Mouse (Mus musculus) stomach, postnatal 0 days (tissue): ENCODE data around the gene Patj. TPM values are rescaled to one million over a fixed set of nuclear protein-coding genes. Genes with fewer than 3 reads are reported as not detected.

Experiments
- ATAC-seq: fragments of 200-750 bp; cut with Nextera tagmentation; 2 replicates; pipeline ENCODE4 v1.8.0; 2017; ENCODE audit not compliant: low FRiP score, low TSS enrichment
- DNase-seq: peaks from one replicate; pipeline ENCODE4 v3.0.0-alpha.2; 2016; ENCODE audit warnings: low spot score
- H3K27ac ChIP-seq: fragments of 300-500 bp; sonication (generic); replicated peaks from 2 replicates; pipeline ENCODE4 v1.5.1; 2014; ENCODE audit warnings: mild to moderate bottlenecking, control low read depth
- H3K27me3 ChIP-seq: fragments of 300-500 bp; sonication (generic); 2 replicates; pipeline ENCODE4 v1.6.1; 2014; ENCODE audit warnings: low read length; ENCODE audit not compliant: control insufficient read depth, insufficient read depth
- H3K36me3 ChIP-seq: fragments of 300-500 bp; sonication (generic); 2 replicates; pipeline ENCODE4 v1.6.1; 2014; ENCODE audit warnings: low read length, mixed read lengths; ENCODE audit not compliant: control insufficient read depth, insufficient read depth
- H3K4me1 ChIP-seq: fragments of 300-500 bp; sonication (generic); replicated peaks from 2 replicates; pipeline ENCODE4 v1.6.1; 2014; ENCODE audit warnings: antibody characterized with exemption; ENCODE audit not compliant: control insufficient read depth, insufficient read depth
- H3K4me2 ChIP-seq: fragments of 300-500 bp; sonication (generic); replicated peaks from 2 replicates; pipeline ENCODE4 v1.6.1; 2014; ENCODE audit warnings: low read depth, mild to moderate bottlenecking, control low read depth, moderate library complexity
- H3K4me3 ChIP-seq: fragments of 300-500 bp; sonication (generic); 2 replicates; pipeline ENCODE4 v1.5.1; 2014; ENCODE audit warnings: low read depth, low read length, control low read depth
- H3K9ac ChIP-seq: fragments of 300-500 bp; sonication (generic); 2 replicates; pipeline ENCODE4 v1.6.1; 2014; ENCODE audit warnings: mild to moderate bottlenecking, low read length, control low read depth, mixed read lengths
- H3K9me3 ChIP-seq: fragments of 300-500 bp; sonication (generic); 2 replicates; pipeline ENCODE4 v1.6.1; 2016; ENCODE audit warnings: low read length; ENCODE audit not compliant: control insufficient read depth
- CTCF ChIP-seq: IDR thresholded peaks from 2 replicates; pipeline ENCODE4 v1.5.1; 2016; ENCODE audit warnings: antibody characterized with exemption, low read depth, mild to moderate bottlenecking, moderate library complexity
- EP300 ChIP-seq: optimal IDR thresholded peaks from 2 replicates; pipeline ENCODE3; 2016; ENCODE audit warnings: antibody characterized with exemption
- WGBS: fragments of 180-500 bp; shearing (Covaris S2); extraction: QIAGEN DNeasy Blood & Tissue Kit; methylation state at CpG from one replicate; pipeline ENCODE4 v1.1.7; 2014; 5-methylcytosine and 5-hydroxymethylcytosine counted together
- polyA plus RNA-seq: library from polyadenylated mRNA; unstranded; fragments of >200 nt; fragmentation: Nextera tagmentation; extraction: Ambion mirVana; gene quantifications from 2 replicates; pipeline ENCODE4 v1.2.1, GENCODE M21; 2015

Gene Patj
- polyA plus RNA-seq, 1 experiment from 2014 or later, result 6.2 TPM

- DNase-seq (no peak), ATAC-seq (no peak)
- TF ChIP-seq CTCF, result no peak
- no peak for TF ChIP-seq EP300
- H3K9ac ChIP-seq, result no peak overlapping the region
- H3K4me3 ChIP-seq, result no peak overlapping the region
- H3K27ac ChIP-seq, result no peak overlapping the region
- no peaks in the 10 kb centered on the region for H3K4me1 ChIP-seq
- H3K9me3 ChIP-seq, result no peaks in the 10 kb centered on the region
- no peaks in the 10 kb centered on the region for H3K27me3 ChIP-seq
- no peak overlapping the region for H3K4me2 ChIP-seq
- H3K36me3 ChIP-seq, result no peaks in the 10 kb centered on the region
- 85% methylated on average over 1 of the region's 1 CpGs for WGBS
Observed at GRCm38 (mm10) chr4:98593961-98594360, 198.4 kb downstream of the Patj start.

- Histone ChIP-seq H3K4me1 (no peaks in the 10 kb centered on the region), H3K4me2 (no peak overlapping the region), H3K4me3 (no peak overlapping the region), H3K27ac (no peak overlapping the region), H3K36me3 (no peaks in the 10 kb centered on the region), H3K9ac (no peak overlapping the region), H3K9me3 (no peaks in the 10 kb centered on the region), H3K27me3 (no peaks in the 10 kb centered on the region)
- no peak for DNase-seq
- TF ChIP-seq CTCF (no peak), EP300 (no peak)
- ATAC-seq, result no peak
- 40% methylated on average over 1 of the region's 1 CpGs for WGBS
Observed at GRCm38 (mm10) chr4:98598546-98598971, 203.0 kb downstream of the Patj start.

GRCm38 (mm10) chr4:98599358-98599757, 203.8 kb downstream of the Patj start:
- no peak overlapping the region for H3K4me2 ChIP-seq
- no peak overlapping the region for H3K27ac ChIP-seq
- no peaks in the 10 kb centered on the region for H3K4me1 ChIP-seq
- 34% methylated on average over 6 of the region's 6 CpGs for WGBS
- H3K4me3 ChIP-seq, result no peak overlapping the region
- no peak for ATAC-seq
- DNase-seq, result no peak
- H3K9ac ChIP-seq, result no peak overlapping the region
- no peaks in the 10 kb centered on the region for H3K27me3 ChIP-seq
- H3K36me3 ChIP-seq, result no peaks in the 10 kb centered on the region
- TF ChIP-seq EP300 (no peak), CTCF (no peak)
- H3K9me3 ChIP-seq, result no peaks in the 10 kb centered on the region

- WGBS, result 34% methylated on average over 6 of the region's 6 CpGs
Observed at GRCm38 (mm10) chr4:98603131-98603530, 207.5 kb downstream of the Patj start.

GRCm38 (mm10) chr4:98610501-98610900, 214.9 kb downstream of the Patj start:
- Histone ChIP-seq H3K4me2 (no peak overlapping the region), H3K27me3 (no peaks in the 10 kb centered on the region), H3K9ac (no peak overlapping the region), H3K27ac (no peak overlapping the region), H3K9me3 (no peaks in the 10 kb centered on the region), H3K4me3 (no peak overlapping the region), H3K36me3 (no peaks in the 10 kb centered on the region), H3K4me1 (no peaks in the 10 kb centered on the region)
- no peak for DNase-seq
- WGBS, result 65% methylated on average over 2 of the region's 2 CpGs
- TF ChIP-seq CTCF, result no peak
- TF ChIP-seq EP300, result no peak
- no peak for ATAC-seq

More at GRCm38 (mm10) chr4:98603131-98603530, 207.5 kb downstream of the Patj start:
- Histone ChIP-seq H3K36me3 (no peaks in the 10 kb centered on the region), H3K9me3 (no peaks in the 10 kb centered on the region), H3K9ac (no peak overlapping the region), H3K4me3 (no peak overlapping the region), H3K27me3 (no peaks in the 10 kb centered on the region), H3K4me2 (no peak overlapping the region), H3K4me1 (no peaks in the 10 kb centered on the region), H3K27ac (no peak overlapping the region)
- DNase-seq (no peak), ATAC-seq (no peak)
- TF ChIP-seq CTCF, result no peak

GRCm38 (mm10) chr4:98614395-98614794, 218.8 kb downstream of the Patj start:
- Histone ChIP-seq H3K9ac (no peak overlapping the region), H3K27me3 (no peaks in the 10 kb centered on the region), H3K4me3 (no peak overlapping the region), H3K4me2 (no peak overlapping the region), H3K27ac (no peak overlapping the region), H3K4me1 (no peaks in the 10 kb centered on the region), H3K9me3 (no peaks in the 10 kb centered on the region), H3K36me3 (no peaks in the 10 kb centered on the region)
- ATAC-seq, result no peak
- 61% methylated on average over 3 of the region's 3 CpGs for WGBS
- TF ChIP-seq EP300 (no peak), CTCF (no peak)
- no peak for DNase-seq
